Mouse (Mus musculus) layer of hippocampus, adult 2 months (tissue): ENCODE data around the gene Ube2m. TPM values are rescaled to one million over a fixed set of nuclear protein-coding genes. Genes with fewer than 3 reads are reported as not detected.

Source experiments
- DNase-seq, 2 experiments: peaks; one replicate each; pipeline ENCODE4 v3.0.0; 2022; ENCODE audit warnings: low spot score in 2 of 2
- H3K27ac ChIP-seq: fragments of 200-600 bp; 2 replicates; pipeline ENCODE4 v1.8.1; 2022
- H3K4me3 ChIP-seq: fragments of 200-600 bp; 2 replicates; pipeline ENCODE4 v1.8.1; 2022; ENCODE audit warnings: mild to moderate bottlenecking
- CTCF ChIP-seq: fragments of 200-600 bp; conservative IDR thresholded peaks from 2 replicates; pipeline ENCODE4 v1.8.1; 2022; ENCODE audit warnings: antibody characterized with exemption, mild to moderate bottlenecking, moderate library complexity
- total RNA-seq, 2 experiments: library from RNA; stranded (reverse); gene quantifications; 2 replicates each; pipeline ENCODE4 v1.2.3; 2021

The Ube2m gene
- total RNA-seq, 2 experiments from 2014 or later = 190 to 199 TPM

GRCm38 (mm10) chr7:12985724-12986123 is 52.4 kb downstream of the Ube2m start:
- Histone ChIP-seq H3K4me3 (no peak overlapping the region), H3K27ac (no peak overlapping the region)
- no peak for TF ChIP-seq CTCF
- DNase-seq = no peak

Other genes starting within 250 kb of the Ube2m start
- gene Zscan18, start 234.6 kb downstream of the Ube2m start, total RNA-seq = 10 to 100 TPM; 24.8 to 25.0 TPM
- gene Zfp329, start 219.4 kb downstream of the Ube2m start, total RNA-seq = 10 to 100 TPM; 23.2 to 23.6 TPM
- 10 to 100 TPM; 14.5 to 15.8 TPM for gene Zfp110, start 203.5 kb downstream of the Ube2m start, total RNA-seq
- 1 to 10 TPM; 6.7 to 6.8 TPM for gene Zfp128, start 157.1 kb downstream of the Ube2m start, total RNA-seq
- 10 to 100 TPM; 13.9 to 17.7 TPM for gene Zscan22, start 140.5 kb downstream of the Ube2m start, total RNA-seq
- gene Rps5, start 116.0 kb downstream of the Ube2m start, total RNA-seq = 100 to 1,000 TPM; 401 to 427 TPM
- 1 to 10 TPM in 1 of 2 experiments, under 1 TPM in 1; 0.64 to 1.2 TPM for gene Rnf225, start 110.9 kb downstream of the Ube2m start, total RNA-seq
- gene Zfp324, start 72.4 kb downstream of the Ube2m start, total RNA-seq = 10 to 100 TPM; 11.0 to 11.4 TPM
- 10 to 100 TPM in 1 of 2 experiments, 1 to 10 TPM in 1; 8.7 to 11.5 TPM for gene Zfp446, start 60.4 kb downstream of the Ube2m start, total RNA-seq
- under 1 TPM; 0.15 to 0.22 TPM for gene Slc27a5, start 40.1 kb downstream of the Ube2m start, total RNA-seq
- 100 to 1,000 TPM; 238 to 253 TPM for gene Trim28, start 39.2 kb downstream of the Ube2m start, total RNA-seq
- 10 to 100 TPM; 32.9 to 34.8 TPM for gene Zbtb45, start 28.2 kb downstream of the Ube2m start, total RNA-seq
- 100 to 1,000 TPM; 133 to 141 TPM for gene Chmp2a, start 3.5 kb downstream of the Ube2m start, total RNA-seq
- gene Mzf1, start 16.5 kb upstream of the Ube2m start, total RNA-seq = 10 to 100 TPM; 15.7 to 17.8 TPM
- not detected for gene Vmn1r85, start 56.9 kb upstream of the Ube2m start, total RNA-seq
- not detected for gene Vmn1r86, start 81.6 kb upstream of the Ube2m start, total RNA-seq
- not detected for gene Vmn1r87, start 101.9 kb upstream of the Ube2m start, total RNA-seq
- under 1 TPM; 0.15 to 0.17 TPM for gene Vmn1r88, start 121.3 kb upstream of the Ube2m start, total RNA-seq
- gene Vmn1r89, start 174.7 kb upstream of the Ube2m start, total RNA-seq = not detected
- gene Lig1, start 239.0 kb upstream of the Ube2m start, total RNA-seq = 1 to 10 TPM; 6.3 to 9.1 TPM
- 10 to 100 TPM; 16.4 to 16.7 TPM for gene Zswim9, start 240.4 kb upstream of the Ube2m start, total RNA-seq